Mouse (Mus musculus) liver, postnatal 0 days (tissue): Measurements from ENCODE around the gene Glra4.

ENCODE experiments used
- CTCF ChIP-seq: sonication (generic); IDR thresholded peaks from 2 replicates; pipeline ENCODE4 v1.5.1; 2016; ENCODE audit warnings: antibody characterized with exemption, low read depth
- EP300 ChIP-seq: IDR thresholded peaks from 2 replicates; pipeline ENCODE4 v1.6.1; 2016; ENCODE audit warnings: antibody characterized with exemption, low read depth, mild to moderate bottlenecking

- TF ChIP-seq CTCF (no peak), EP300 (no peak)
Measured at GRCm38 (mm10) chrX:136779262-136779661, 679 bp downstream of the Glra4 start.
